Mouse (Mus musculus) kidney, adult 11 months (tissue): ENCODE measurements around the gene Ttc26.
A peak's percentile ranks its signal among the peaks of the same experiment; 100 is the strongest.
"Not testable (repeated sequence)": the region's sequence is repeated elsewhere in the genome, so short reads cannot be mapped to it uniquely, and the experiment has no call there.

Experiments
- DNase-seq: peaks from one replicate; pipeline ENCODE4 v3.0.0; 2022

Gene Ttc26

GRCm38 (mm10) chr6:38357603-38358252 is 23.5 kb upstream of the Ttc26 start:
- no peak for DNase-seq

- no peak for DNase-seq
Measured at GRCm38 (mm10) chr6:38358253-38359027, 22.8 kb upstream of the Ttc26 start.

DNA sequence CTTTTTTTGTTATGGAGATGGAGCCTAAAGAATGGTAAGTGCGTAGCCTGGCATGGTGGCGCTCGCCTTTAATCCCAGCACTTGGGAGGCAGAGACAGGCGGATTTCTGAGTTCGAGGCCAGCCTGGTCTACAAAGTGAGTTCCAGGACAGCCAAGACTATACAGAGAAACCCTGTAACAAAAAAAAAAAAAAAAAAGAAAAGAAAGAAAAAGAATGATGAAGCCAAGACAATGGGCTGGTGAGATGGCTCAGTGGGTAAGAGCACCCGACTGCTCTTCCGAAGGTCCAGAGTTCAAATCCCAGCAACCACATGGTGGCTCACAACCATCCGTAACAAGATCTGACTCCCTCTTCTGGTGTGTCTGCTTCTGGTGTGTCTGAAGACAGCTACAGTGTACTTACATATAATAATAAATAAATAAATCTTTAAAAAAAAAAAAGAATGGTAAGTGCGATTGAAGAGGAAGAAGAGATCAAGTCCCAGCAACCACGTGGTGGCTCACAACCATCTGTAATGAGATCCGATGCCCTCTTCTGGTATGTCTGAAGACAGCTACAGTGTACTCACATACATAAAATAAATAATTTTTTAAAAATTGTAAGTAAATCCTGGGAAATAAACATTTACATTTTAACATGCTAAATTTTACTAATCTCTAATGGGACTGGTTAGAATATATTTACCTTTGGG is 22.1 kb upstream of the Ttc26 start:
- DNase-seq: not testable (repeated sequence)

DNA sequence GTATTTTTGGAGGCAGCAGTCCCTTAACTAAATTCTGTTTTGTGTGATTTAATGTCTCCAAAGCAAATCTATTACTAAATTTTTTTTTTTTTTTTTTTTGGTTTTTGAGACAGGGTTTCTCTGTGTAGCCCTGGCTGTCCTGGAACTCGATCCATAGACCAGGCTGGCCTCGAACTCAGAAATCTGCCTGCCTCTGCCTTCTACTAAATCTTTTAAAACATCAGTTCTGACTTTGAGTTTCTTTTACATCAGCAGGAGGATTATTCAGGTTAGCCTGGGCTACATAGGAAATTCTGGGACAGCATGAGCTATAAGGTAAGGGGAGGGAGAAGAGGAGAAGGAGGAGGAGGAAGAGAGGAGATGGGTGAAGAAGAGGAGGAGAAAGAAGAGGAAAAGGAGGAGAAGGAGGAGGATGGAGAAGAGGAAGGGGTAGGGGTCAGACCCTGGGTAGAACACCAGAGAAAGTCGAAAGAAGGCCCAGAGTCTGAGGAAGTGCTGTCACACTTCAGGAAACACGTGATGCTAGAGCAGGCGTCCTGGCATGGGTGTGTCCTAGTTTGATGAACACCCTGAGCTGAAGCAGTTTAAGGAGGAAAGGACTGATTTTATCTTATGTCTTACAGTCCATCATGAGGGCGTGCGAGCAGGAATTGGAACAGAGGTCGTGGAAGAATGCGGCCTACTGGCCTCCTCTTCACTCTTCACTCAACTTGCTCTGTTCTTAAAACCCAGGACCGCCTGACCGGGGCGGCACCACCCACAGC is 21.4 kb upstream of the Ttc26 start:
- peak; percentile 19 for DNase-seq

- no peak for DNase-seq
Measured at GRCm38 (mm10) chr6:38361065-38361464, 20.2 kb upstream of the Ttc26 start.

- DNase-seq: no peak
Measured at GRCm38 (mm10) chr6:38361937-38362336, 19.3 kb upstream of the Ttc26 start.

DNA sequence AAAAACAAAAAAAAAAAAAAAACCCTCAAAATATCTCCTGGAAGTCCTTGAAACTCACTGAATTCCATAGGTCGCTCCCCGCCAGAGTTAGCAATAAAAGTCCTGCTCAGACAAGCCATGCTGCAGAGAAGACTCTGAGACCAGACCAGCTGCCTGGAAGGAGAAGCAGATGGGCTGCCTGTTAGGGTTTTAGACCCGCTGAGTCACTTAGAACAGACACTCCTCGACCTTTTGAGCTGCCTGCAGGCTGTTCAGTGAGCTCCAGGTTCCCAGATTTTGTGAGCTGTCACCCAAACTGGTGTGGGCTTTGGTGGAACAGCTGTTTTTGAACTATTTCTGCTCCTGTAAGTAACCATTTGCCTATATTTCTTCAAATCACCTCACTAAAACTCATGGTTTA is 17.9 kb upstream of the Ttc26 start:
- no peak for DNase-seq

GRCm38 (mm10) chr6:38364121-38364520 is 17.1 kb upstream of the Ttc26 start:
- DNase-seq: no peak

DNA sequence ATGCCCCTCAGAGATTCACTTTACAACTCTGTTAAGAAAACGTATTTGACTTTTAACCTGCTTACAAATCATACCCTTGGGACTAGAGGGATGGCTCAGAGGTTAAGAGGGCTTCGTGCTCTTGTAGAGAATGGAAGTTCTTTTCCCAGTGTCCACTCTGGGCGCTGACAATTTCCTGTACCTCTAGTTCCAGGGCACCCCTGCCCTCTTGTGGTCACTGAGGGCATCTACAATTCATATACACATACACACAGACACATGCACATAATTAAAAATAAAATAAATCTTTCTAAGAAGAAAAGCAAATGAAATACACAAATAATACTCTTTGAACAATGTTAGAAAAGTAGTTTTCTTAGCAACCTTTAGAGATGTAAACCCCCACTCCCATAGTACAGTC is 11.3 kb upstream of the Ttc26 start:
- no peak for DNase-seq

DNA sequence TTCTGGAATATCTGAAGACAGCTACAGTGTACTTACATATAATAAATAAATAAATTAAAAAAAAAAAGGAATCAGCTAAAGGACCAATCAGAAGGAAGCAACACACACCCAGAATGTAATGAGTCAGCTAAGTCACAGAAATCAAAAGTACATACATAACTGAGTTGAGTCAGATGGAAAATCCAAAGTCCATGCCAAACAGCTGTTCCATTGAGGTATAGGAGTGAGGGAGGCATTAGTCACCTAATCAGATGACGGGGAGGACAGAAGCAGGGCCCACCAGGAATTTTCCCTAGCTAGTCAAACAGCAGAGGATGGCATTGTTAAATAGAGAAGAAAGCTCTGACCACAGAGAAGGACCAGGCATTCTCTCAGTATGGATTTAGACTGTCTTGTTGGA is 7.0 kb upstream of the Ttc26 start:
- DNase-seq: no peak

- no peak for DNase-seq
Measured at GRCm38 (mm10) chr6:38380764-38381128, 523 bp upstream of the Ttc26 start.

DNA sequence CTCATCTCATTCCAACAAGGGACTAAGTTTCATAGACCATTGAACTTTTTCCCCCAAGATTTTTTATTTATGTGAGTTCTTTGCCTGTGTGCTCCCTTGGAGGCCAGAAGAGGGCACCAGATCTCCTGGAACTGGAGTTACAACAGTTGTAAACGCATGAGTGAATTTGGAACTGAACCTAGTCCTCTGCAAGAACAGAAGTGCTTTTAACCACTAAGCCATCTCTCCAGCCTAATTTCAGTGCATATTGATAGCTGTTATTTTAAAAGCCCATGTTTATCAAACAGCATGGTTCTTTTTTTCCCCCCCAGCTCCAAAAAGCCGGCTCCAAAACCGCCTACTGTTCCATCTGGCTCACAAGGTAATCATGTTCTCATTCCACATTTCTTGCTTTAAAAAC is 8.4 kb downstream of the Ttc26 start:
- no peak for DNase-seq

GRCm38 (mm10) chr6:38432457-38432856 is 51.2 kb downstream of the Ttc26 start:
- peak; percentile 12 for DNase-seq

- DNase-seq: peak; percentile 98
Measured at GRCm38 (mm10) chr6:38433261-38434033, 52.2 kb downstream of the Ttc26 start, which contains the start of gene Ubn2. Gene Ubn2 (plus strand): TSS chr6:38433950.

- peak; percentile 46 for DNase-seq
Measured at GRCm38 (mm10) chr6:38434055-38435023, 53.1 kb downstream of the Ttc26 start.

GRCm38 (mm10) chr6:38443842-38444241 is 62.6 kb downstream of the Ttc26 start:
- DNase-seq: no peak

DNA sequence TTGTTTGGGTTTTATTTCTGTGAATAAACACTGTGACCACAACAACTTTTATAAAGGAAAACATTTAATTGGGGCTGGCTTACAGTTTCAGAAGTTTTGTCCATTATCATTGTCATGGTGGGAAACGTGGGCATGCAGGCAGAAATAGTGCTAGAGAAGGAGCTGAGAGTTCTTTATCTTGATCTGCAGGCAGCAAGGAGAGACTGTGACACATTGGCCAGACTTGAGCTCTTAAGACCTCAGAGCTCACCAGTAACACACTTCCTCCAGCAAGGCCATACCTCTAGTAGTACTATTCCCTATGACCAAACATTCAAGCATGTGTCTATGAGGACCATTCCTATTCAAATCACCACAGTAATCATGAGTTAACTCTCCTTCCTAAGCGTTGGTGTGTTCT is 67.0 kb downstream of the Ttc26 start:
- no peak for DNase-seq

- DNase-seq: no peak
Measured at GRCm38 (mm10) chr6:38453049-38453448, 71.8 kb downstream of the Ttc26 start.

- DNase-seq: not testable (repeated sequence)
Measured at GRCm38 (mm10) chr6:38456425-38456824, 75.2 kb downstream of the Ttc26 start.

GRCm38 (mm10) chr6:38458075-38458474 is 76.8 kb downstream of the Ttc26 start:
- no peak for DNase-seq

DNA sequence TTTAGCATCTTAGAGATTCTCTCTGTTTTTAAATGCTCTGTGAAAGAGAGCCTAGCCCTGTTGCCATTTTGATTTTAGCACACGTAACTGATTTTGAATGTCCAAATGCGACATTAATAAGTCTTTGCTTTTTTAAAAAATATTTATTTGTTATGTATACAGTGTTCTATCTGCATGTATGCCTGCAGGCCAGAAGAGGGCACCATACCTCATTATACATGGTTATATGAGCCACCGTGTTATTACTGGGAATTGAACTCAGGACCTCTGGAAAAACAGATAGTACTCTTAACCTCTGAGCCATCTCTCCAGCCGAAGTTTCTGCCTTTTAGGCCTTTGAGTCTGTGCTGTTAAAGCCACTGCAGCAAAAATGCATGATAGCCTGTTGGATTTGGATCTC is 88.3 kb downstream of the Ttc26 start:
- no peak for DNase-seq
